Mouse (Mus musculus) Patski (cell line): ENCODE measurements at regions not wholly inside any gene's neighbourhood (a gene's known extent, or its start where the extent isn't known, plus 50 kb on each side); places are given as distances from the start of the nearest gene placed in this dataset.

ENCODE experiments used
- ATAC-seq: fragments of 100-300 bp; one replicate; pipeline ENCODE4 v1.8.0; 2021
- CTCF ChIA-PET: fragments of 350-600 bp; sonication (Branson Sonifier 250); formaldehyde crosslinking; loops from one replicate; lab custom pipeline; 2022; ENCODE audit warnings: inconsistent platforms; lab: Charles Lee
- POLR2A ChIA-PET: fragments of 350-600 bp; sonication (Branson Sonifier 250); formaldehyde crosslinking; loops from one replicate; lab custom pipeline; 2022; ENCODE audit warnings: antibody characterized with exemption, inconsistent platforms; lab: Charles Lee
- DNase-seq: peaks from one replicate; pipeline ENCODE4 v3.0.0-alpha.2; 2011; ENCODE audit warnings: low read depth, low spot score
- H3K27me3 ChIP-seq: fragments of 371-371 bp; one replicate; pipeline ENCODE4 v1.5.1; 2021
- CTCF ChIP-seq: fragments of 100-300 bp; IDR thresholded peaks from one replicate; pipeline ENCODE4 v1.5.1; 2021
- in situ Hi-C: fragments of 300-500 bp; cut with MboI; formaldehyde crosslinking; loops from 3 replicates; pipeline ENCODE4 v1.11.1; 2018; ENCODE audit warnings: low pct_unique_long_range_greater_than_20kb, mixed read lengths

DNA sequence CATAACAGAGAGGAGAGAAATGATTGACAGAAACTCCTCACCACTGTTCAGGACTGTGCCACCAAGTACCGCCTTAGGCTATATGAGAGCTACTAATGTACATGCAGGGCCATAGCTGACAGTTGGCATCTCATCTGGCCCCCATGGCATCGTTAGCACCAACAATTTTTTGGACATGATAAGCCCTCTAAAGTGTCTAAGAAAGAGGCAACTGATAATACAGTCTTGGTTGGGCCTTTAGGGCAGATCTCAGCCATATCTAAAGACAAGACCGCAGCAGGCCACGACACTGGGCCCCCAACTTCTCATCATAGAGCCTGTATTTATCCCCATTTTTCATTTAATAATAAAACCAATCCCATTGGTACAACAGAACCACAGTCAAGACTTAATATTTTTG lies 128.1 kb downstream of the Slc38a4 start:
- POLR2A ChIA-PET: interaction anchor here (0.6 to 1.4 kb wide), 2 partner anchors 8 to 13 kb away, joined by 3 to 4 read pairs; no protein-coding TSS in a partner anchor
- H3K27me3 ChIP-seq: no peaks in the 10 kb centered on the region
- DNase-seq (no peak), ATAC-seq (no peak)
- TF ChIP-seq CTCF: no peak
- CTCF ChIA-PET: interaction anchor here (1.2 to 3.1 kb wide), 2 partner anchors 9 to 12 kb away, joined by 3 to 18 read pairs; no protein-coding TSS in a partner anchor
- in situ Hi-C loops: no loop called here

DNA sequence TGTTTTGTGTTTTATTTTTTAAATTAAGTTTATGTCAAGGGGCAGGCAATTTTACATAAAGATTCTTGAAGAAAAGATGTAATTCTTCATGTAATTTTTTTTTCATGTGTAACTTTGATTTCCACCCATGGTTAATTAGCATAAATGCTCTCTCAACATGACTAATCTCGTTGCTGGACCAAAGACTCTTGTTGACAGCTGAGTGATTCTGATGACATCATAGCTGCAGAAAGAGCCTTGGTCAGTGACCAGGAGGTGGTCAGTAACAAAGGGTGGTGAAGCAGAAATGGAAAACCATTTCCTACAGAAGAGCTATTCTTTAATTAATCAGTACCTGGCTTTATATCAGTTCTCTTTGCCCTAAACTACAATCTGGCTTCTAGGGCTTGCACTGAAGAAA lies 129.1 kb downstream of the Slc38a4 start:
- in situ Hi-C loops: no loop called here
- TF ChIP-seq CTCF: no peak
- peak; percentile 78 for ATAC-seq
- H3K27me3 ChIP-seq: no peaks in the 10 kb centered on the region
- DNase-seq: peak; percentile 60
- ChIA-PET CTCF (interaction anchor here (1.2 to 3.1 kb wide), 2 partner anchors 10 to 11 kb away, joined by 3 to 18 read pairs; no protein-coding TSS in a partner anchor), POLR2A (interaction anchor here (1.4 kb wide), 1 partner anchor 12 kb away, joined by 4 read pairs; no protein-coding TSS in a partner anchor)

DNA sequence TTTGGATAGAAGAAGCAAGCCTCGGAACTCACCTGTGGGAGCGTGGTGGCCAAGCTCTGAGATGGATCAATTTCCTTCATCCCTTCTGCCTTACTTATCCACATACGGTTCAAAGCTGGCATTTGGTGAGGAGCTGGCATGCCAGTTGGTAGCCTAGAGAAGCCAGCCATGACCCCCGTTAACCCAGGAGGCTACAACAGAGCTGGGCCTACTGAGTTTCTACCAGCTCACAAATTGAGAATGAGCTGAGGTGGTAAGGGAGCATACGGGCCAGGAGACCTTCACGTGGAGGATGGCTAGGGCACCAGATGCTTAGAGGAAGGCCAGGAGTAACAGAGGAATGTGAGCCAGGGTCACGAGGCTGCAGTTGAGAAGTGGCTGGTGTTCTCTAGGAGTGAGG lies 139.2 kb downstream of the Slc38a4 start:
- no peak for DNase-seq
- ChIA-PET CTCF (no interaction called here), POLR2A (no interaction called here)
- ATAC-seq: no peak
- H3K27me3 ChIP-seq: peaks cover 3% of the 10 kb centered on the region
- in situ Hi-C loops: no loop called here
- TF ChIP-seq CTCF: no peak

DNA sequence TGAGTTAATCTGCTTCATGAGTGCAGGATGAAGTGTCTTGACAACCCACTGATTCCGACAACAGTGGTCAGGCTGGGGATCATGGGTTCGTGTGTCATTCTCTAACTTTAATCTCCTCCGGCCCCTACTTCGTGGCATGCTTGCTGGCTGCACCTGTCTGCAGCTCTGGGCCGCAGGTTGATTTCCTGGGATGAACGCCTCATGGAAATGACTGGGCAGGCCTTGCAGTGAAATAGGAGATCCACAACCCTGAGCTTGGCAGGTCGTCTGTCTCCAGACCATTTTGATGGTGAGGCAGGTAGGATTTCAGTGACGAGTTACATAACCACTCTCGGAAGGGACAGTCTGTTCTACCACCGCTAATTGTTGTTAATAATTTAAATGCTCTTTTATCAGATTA lies 140.2 kb downstream of the Slc38a4 start:
- in situ Hi-C loops: no loop called here
- peaks cover 3% of the 10 kb centered on the region for H3K27me3 ChIP-seq
- POLR2A ChIA-PET: no interaction called here
- DNase-seq (no peak), ATAC-seq (no peak)
- CTCF ChIA-PET: interaction anchor here (0.8 to 1.1 kb wide), 2 partner anchors 11 to 12 kb away, joined by 3 read pairs; no protein-coding TSS in a partner anchor
- no peak for TF ChIP-seq CTCF

DNA sequence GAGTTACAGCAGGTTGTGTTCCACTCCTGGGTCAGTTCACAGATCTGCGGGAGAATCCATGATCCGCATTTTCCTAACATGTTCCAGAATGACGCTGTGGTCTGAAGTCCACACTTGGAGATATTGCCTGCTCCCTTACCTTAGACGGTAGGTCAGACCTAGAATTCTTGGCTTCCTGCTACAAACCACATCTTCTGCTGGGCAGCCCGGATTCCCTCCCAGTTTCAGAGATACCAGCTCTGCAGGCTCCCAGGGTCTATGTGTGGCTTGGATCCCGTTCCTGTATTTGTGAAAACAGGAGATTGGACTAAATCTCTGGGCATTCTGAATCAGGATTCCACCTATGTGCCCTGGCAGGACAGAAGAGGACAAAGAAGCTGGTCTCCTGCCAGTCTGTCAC lies 140.8 kb downstream of the Slc38a4 start:
- in situ Hi-C loops: no loop called here
- no peak for DNase-seq
- ATAC-seq: no peak
- CTCF ChIA-PET: interaction anchor here (2.6 kb wide), 1 partner anchor 17 kb away, joined by 7 read pairs; no protein-coding TSS in a partner anchor
- no peak for TF ChIP-seq CTCF
- no peaks in the 10 kb centered on the region for H3K27me3 ChIP-seq
- POLR2A ChIA-PET: interaction anchor here (1.8 kb wide), 1 partner anchor 12 kb away, joined by 4 read pairs; no protein-coding TSS in a partner anchor

DNA sequence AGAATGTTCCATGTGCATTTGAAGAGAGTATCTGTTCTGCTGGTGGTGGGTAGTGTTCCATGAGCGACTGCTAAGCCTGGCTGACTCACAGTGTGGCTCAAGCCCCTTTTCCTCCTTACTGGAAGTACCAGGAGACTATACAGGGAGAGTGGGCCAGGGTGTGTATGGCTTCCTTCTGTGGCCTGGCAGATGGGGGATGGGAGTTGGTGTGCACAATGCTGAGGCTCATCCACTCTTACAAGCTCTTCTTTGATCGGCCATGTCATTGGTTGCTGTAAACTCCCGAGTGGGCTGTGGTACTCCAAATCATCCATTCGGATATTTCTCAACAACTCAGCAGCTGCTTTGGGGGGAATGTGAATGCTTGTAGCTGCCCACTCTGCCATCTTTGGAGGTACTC lies 150.2 kb downstream of the Slc38a4 start:
- TF ChIP-seq CTCF: no peak
- H3K27me3 ChIP-seq: no peaks in the 10 kb centered on the region
- CTCF ChIA-PET: interaction anchor here (1.7 kb wide), 1 partner anchor 21 kb away, joined by 4 read pairs; no protein-coding TSS in a partner anchor
- POLR2A ChIA-PET: interaction anchor here (0.6 to 0.7 kb wide), 2 partner anchors 220 to 222 kb away, joined by 3 read pairs; no protein-coding TSS in a partner anchor
- ATAC-seq: no peak
- in situ Hi-C loops: no loop called here
- no peak for DNase-seq

DNA sequence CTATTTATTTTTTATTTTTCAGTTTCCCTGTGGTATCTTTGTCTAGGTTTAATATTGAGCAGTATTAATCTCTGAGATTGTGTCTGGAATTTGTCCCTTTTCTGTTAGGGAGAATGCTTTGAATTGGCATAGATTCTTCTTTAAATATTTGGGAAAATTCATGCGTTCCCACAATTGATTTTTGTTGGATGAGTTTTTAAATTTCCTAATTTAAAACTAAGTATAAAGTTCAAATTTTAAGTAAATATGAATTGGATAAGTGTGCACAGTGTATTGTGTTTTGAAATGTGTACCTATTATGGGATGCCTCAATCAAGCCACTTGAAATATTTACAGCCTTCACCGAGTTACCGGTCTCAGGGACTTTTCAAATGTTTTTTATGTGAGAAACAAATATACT lies 152.3 kb downstream of the Slc38a4 start:
- TF ChIP-seq CTCF: no peak
- ChIA-PET POLR2A (no interaction called here), CTCF (no interaction called here)
- no peaks in the 10 kb centered on the region for H3K27me3 ChIP-seq
- ATAC-seq: no peak
- in situ Hi-C loops: no loop called here
- DNase-seq: no peak

DNA sequence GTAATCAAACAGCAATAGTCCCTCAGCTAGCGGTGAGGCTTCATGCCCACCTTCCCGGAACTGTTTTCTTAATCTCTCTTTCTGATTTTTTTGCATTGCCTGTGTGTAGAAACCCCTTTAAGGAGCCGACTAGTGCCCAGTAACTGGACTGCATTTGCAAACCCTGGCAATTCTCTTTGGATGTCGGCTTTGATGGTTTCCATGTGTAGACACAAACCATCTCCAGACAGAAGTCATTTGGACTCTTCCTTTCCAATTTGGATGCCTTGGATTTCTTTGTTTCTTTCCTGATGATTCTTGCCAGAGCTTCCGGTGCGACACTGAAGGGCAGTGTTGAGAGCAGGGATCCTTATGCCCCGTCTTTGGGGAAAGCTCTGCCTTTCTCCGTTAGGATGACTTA lies 153.0 kb downstream of the Slc38a4 start:
- TF ChIP-seq CTCF: no peak
- in situ Hi-C loops: no loop called here
- ChIA-PET CTCF (no interaction called here), POLR2A (no interaction called here)
- ATAC-seq (no peak), DNase-seq (no peak)
- H3K27me3 ChIP-seq: no peaks in the 10 kb centered on the region

DNA sequence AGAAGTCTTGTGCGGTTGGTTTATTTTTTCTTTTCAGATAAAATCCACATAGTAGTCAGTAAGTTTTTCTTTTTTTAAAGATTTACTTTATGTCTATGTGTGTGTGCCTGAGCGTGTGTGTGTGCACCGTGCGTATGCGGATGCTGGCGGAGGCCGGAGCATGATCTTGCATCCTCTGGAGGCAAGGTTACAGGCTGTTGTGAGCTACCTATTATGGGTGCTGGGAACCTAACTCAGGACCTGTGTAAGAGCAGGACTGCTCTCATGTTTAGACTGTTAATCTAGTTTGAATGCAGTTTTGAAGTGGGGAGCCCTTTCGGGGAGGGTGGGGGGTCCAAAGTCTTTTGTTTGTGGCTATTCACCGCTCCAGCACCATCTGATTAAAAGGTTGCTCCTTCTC lies 154.1 kb downstream of the Slc38a4 start:
- no peak for TF ChIP-seq CTCF
- ChIA-PET POLR2A (no interaction called here), CTCF (interaction anchor here (1.3 to 1.5 kb wide), 2 partner anchors 12 to 15 kb away, joined by 3 read pairs; no protein-coding TSS in a partner anchor)
- in situ Hi-C loops: no loop called here
- ATAC-seq (no peak), DNase-seq (no peak)
- H3K27me3 ChIP-seq: no peaks in the 10 kb centered on the region

DNA sequence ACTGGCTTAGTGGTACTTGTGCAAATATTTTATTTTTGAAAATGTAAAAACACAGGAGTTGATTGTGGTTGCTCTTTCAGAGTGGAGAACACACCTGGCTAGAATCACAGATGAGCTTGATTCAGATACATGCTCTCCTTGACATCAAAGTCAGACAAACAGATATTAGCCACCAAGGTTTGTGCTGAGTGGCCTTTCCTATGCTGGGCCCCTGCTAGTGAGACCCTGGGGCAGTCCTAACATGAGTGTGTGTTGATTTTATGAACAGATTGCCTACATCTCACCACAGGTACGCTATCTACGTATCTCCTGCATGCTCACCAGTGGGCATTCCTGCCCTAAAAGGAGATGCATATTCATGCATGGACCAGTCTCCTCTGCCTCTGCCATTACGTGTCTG lies 157.5 kb downstream of the Slc38a4 start:
- DNase-seq: no peak
- H3K27me3 ChIP-seq: no peaks in the 10 kb centered on the region
- no peak for ATAC-seq
- ChIA-PET POLR2A (no interaction called here), CTCF (interaction anchor here (1.8 kb wide), 1 partner anchor 15 kb away, joined by 7 read pairs; no protein-coding TSS in a partner anchor)
- in situ Hi-C loops: no loop called here
- no peak for TF ChIP-seq CTCF

DNA sequence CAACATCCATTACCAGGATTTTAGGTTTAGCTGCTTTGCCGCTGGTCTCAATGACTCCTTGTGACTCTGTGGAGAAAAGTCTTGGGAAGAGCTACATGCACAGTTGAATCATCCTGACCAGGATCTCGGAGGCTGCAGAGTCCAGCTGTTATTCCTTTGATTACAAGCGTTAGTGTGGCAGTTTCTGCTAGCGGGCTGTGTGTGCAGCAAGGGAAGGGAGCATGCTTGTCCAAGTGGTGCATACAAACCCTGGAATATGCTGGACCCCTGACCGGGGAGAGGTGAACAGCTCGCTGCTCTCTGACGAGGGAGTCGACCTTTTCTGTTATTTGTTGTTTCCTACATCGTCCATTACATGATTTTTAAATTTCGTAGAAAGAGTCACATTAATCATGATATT lies 170.9 kb downstream of the Slc38a4 start:
- no peaks in the 10 kb centered on the region for H3K27me3 ChIP-seq

More for the DNA sequence above, 170.9 kb downstream of the Slc38a4 start:
- in situ Hi-C loops: loop anchor here (5.0 kb wide), 2 partner anchors 47 to 178 kb away; no protein-coding TSS in a partner anchor
- ChIA-PET POLR2A (no interaction called here), CTCF (interaction anchor here (1.4 kb wide), 1 partner anchor 21 kb away, joined by 4 read pairs; no protein-coding TSS in a partner anchor)
- no peak for TF ChIP-seq CTCF
- ATAC-seq (no peak), DNase-seq (no peak)
